Mouse (Mus musculus) left cerebral cortex, adult 2 months (tissue): Measurements from ENCODE around the gene Lpin2. TPM values are rescaled to one million over a fixed set of nuclear protein-coding genes. Genes with fewer than 3 reads are reported as not detected.

Source experiments
- DNase-seq, 2 experiments: peaks; one replicate each; pipeline ENCODE4 v3.0.0; 2021 to 2022; ENCODE audit warnings: low spot score in 2 of 2, mixed read lengths in 1 of 2; ENCODE audit errors: extremely low spot score in 1 of 2
- H3K27ac ChIP-seq: fragments of 200-600 bp; 2 replicates; pipeline ENCODE4 v1.8.1; 2022
- H3K4me3 ChIP-seq: fragments of 200-600 bp; 2 replicates; pipeline ENCODE4 v1.8.1; 2022
- CTCF ChIP-seq: fragments of 200-600 bp; IDR thresholded peaks from 2 replicates; pipeline ENCODE4 v1.8.1; 2022; ENCODE audit warnings: antibody characterized with exemption, mild to moderate bottlenecking, moderate library complexity
- intact Hi-C: fragments of 180-260 bp; cut with DNase I; formaldehyde crosslinking; loops from one replicate; pipeline ENCODE4 v1.15.1; 2025
- total RNA-seq, 2 experiments: library from RNA; stranded (reverse); gene quantifications; 2 replicates each; pipeline ENCODE4 v1.2.3; 2021

Lpin2 gene
- total RNA-seq, 2 experiments from 2014 or later: 85.2 to 86.5 TPM

DNA sequence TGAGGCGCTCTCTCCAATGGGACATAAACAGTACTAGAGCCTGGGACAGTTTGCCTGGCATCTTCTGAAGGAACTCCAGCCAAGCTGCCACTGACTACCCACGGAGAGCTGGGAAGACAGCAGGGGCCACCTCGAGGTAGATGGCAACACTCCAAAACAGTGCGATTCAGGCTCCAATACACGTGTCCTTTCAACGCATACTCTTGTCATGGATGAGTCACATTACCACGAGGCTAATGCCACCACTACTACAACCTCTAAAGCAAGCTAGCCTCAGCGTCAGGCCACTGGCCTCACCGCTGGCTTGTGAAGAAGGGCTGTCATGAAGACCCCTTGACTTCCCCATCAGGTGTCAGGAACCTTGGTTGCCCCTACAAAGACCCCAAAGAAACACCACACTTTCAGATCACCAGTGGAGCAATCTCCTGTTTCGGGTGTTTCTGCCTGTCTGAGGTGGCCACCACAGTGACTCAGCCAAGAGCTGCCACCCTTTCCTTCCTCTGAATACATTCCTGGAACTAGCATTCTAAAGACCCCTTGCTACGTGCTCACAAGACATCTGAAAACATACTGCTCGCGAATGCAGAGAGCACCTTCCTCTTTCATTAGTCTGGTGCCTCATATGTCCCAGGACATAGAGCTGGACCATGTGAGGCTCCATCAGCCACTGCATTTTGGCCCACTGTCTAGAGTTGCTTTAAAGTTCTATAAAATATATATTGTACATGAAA lies 74.6 kb downstream of the Lpin2 start:
- Histone ChIP-seq H3K4me3 (no peak overlapping the region), H3K27ac (no peak overlapping the region)
- intact Hi-C loops: loop anchor here (5.0 kb wide), 1 partner anchor 50 kb away; no protein-coding TSS in a partner anchor
- DNase-seq: no peak
- no peak for TF ChIP-seq CTCF

DNA sequence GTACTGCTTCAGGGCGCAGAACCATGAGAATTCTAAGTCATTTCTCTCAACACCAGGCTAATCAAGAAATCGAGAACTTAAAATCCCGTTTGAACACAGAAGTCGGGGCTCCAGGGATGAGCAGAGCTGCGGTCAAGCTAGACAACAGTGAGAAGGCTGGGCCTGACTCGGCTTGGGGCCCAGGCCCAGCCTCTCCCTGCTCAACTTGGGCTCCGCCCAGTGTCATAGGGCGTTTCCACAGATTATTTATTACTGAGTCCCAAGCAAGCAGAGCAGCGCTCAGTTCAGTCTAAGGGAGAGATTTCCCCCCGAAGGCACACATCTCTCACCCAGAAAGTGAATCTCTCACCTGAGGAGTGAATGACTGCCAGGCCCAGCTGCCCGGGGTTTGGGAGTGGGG lies 77.4 kb downstream of the Lpin2 start:
- intact Hi-C loops: loop anchor here (5.0 kb wide), 1 partner anchor 48 kb away; no protein-coding TSS in a partner anchor
- no peak overlapping the region for H3K27ac ChIP-seq
- no peak overlapping the region for H3K4me3 ChIP-seq
- TF ChIP-seq CTCF: no peak
- no peak for DNase-seq

DNA sequence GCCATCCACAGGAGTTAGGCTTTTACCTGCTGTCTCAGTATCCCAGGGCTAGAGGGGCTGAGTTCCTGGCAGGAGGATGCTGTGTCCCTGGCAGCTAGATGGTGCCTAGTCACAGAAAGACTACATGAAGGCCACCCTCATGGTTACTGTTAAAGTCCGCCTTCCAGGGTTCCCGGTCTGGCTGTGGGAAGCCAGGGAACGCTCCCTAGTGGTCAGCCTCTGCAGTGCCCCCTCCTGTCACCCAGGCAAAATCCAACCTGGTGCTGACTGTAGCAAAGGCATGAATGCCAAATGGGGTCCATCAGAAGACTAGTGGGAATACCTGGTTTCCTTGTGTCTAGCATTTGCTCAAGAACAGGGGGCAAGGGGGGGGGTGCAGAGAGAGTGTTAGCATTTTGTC lies 78.3 kb downstream of the Lpin2 start:
- intact Hi-C loops: no loop called here
- no peak; the same call in 1 of the 2 replicates for TF ChIP-seq CTCF

DNA sequence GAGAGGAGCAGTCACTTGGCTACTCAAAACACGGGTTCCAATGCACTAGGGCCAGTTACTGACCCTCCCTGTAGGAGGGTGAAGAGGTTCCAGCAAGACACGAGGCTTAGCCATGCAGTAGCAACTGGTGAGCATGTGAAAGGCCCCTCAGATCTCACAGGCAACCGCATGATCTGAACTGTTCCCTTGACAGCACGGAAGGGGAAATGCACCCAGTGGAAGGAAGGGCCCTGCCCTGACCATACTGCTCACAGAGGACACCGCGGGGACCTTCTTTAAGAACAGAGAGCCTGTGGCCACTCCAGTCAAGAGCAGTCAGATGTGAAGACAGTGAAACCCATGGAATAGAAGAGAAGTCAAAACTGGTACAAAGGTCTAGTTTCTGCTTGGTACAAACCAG lies 80.8 kb downstream of the Lpin2 start:
- Histone ChIP-seq H3K4me3 (no peak overlapping the region), H3K27ac (no peak overlapping the region)
- intact Hi-C loops: no loop called here
- TF ChIP-seq CTCF: no peak
- DNase-seq: no peak

More for the DNA sequence above, 78.3 kb downstream of the Lpin2 start:
- H3K4me3 ChIP-seq: no peak overlapping the region
- no peak overlapping the region for H3K27ac ChIP-seq
- DNase-seq: no peak

DNA sequence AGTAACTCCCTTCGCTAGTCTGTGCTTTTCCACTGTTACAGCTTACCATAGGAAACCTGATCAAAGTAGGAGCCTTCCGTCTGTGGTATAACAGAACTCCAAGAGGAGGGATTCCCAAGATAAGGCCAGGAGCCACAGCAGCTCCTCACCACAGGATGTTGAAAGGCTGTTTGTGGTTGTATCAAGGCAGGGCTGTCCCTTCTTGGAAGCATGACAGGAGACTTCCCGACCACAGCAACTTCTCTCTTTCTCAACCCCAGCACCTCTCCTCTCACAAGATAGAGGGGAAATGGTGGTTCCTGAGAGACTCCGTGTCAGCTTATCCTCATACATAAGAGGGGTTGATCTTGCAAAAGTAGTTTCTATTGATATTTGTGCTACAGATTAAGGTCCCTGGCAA lies 82.4 kb downstream of the Lpin2 start:
- intact Hi-C loops: no loop called here
- no peak for DNase-seq
- no peak for TF ChIP-seq CTCF
- H3K4me3 ChIP-seq: no peak overlapping the region
- H3K27ac ChIP-seq: no peak overlapping the region

DNA sequence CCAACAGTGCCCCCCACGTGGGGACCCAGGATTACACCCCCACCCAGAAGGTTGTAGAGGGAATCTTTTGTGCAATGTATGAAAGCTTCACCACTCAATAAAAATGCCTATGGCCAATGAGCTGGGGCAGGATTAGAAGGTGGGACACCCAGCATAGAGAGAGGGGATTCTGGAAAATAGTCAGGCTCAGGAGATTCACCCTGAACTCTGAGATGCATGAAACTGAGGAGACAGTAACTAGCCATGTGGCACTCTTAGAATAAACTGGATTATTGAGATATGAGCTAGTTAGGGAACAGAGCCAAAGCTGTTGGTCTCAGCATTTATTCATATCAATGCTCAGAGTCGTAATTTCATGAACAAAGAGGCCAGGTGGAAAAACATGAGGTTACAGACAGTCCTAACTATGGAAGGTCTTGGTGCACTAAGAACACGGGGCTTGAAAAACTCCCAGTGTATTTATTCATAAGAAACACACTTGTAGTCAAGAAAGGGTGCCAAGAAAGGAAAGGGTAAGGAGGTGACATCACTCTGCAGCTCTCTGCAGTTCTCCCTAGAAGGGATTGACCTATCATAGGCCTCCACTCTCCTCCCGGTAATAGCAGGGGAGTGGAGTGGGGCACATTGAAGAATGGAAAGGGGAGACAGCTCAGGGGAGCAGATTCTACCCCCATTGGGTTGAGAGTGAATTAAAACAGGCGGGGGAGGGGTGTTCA lies 83.1 kb downstream of the Lpin2 start:
- intact Hi-C loops: no loop called here
- TF ChIP-seq CTCF: no peak
- no peak overlapping the region for H3K4me3 ChIP-seq
- DNase-seq: no peak
- H3K27ac ChIP-seq: no peak overlapping the region

DNA sequence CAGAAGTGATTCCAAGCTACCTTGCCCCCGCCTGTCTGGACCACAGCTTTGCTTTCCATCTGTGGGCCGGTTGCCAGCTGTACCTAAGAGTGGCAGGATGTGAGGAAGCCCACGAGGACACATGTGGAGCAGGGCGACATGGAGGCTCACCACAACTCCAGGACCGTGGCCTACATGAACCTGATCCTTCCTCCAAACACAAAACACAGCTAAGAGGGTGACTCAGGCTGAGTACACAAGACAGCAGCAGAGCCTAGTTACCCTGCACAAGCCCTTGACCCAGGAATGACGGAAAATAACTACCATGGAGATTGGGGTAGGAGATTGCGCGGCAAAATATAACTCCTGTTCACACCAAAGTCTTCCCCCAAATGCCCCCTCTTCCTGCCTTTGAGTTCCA lies 85.0 kb downstream of the Lpin2 start:
- intact Hi-C loops: no loop called here
- no peak for DNase-seq
- TF ChIP-seq CTCF: no peak

DNA sequence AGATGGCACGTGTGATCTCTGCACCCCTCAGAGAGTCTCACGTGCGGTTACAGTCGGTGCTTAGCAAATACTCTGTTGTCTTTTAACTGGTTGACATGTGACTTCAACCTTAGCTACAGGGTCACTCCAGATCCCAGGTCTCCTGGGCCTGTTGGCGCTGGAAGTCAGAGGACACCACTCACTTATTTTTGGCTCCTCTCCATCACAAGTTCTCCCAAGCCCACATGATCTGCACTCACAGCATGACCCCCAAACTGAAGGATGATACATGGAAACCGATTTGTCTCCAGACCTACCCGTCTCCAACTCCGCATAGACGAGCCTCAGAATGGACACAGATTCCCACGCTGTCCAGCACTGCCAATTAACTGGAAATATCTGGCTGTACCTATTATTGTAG lies 85.8 kb downstream of the Lpin2 start:
- no peak for TF ChIP-seq CTCF
- Histone ChIP-seq H3K27ac (no peak overlapping the region), H3K4me3 (no peak overlapping the region)
- no peak for DNase-seq
- intact Hi-C loops: no loop called here

More for the DNA sequence above, 85.0 kb downstream of the Lpin2 start:
- H3K4me3 ChIP-seq: no peak overlapping the region
- H3K27ac ChIP-seq: no peak overlapping the region

DNA sequence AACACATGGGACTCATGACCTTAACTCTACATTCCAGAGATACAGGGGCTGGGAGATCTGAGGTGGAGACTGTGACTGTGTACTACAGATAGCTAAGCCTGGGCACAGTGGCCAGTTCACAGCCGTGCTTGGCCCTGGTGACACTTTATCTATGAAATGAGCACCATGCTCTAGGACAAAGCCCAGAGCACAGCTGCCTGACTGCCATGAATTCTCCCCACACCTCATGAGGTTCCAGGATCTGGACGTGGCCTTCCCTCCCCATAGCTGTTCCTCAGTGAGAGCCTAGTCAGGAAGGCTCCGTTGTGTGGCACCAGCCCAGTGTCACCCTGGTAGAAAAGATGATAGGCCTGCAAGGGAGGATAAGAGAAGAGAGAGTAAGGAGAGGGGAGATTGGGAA lies 86.2 kb downstream of the Lpin2 start:
- Histone ChIP-seq H3K27ac (no peak overlapping the region), H3K4me3 (no peak overlapping the region)
- intact Hi-C loops: no loop called here
- TF ChIP-seq CTCF: no peak
- no peak for DNase-seq

DNA sequence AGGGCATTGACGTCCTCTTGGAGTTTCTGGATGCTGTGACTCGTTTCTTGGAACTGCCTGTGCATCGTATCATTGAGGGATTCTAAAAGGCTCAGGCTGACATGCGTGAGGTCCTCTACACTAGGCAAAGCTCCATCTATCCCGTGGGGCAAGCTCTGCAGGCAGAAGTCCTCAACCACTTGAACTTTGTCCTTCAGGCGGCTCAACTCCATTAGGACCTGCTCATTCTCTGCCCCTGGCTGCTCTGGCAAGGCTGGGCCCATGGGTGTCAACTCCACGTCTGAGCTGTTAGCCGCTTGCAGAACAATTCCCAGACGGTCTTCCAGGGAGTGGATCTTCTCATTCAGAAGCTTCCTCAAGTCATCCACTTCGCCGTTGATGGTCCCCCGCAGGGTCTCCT lies 91.5 kb downstream of the Lpin2 start:
- DNase-seq: no peak
- intact Hi-C loops: no loop called here
- no peak overlapping the region for H3K4me3 ChIP-seq
- H3K27ac ChIP-seq: no peak overlapping the region
- TF ChIP-seq CTCF: no peak

DNA sequence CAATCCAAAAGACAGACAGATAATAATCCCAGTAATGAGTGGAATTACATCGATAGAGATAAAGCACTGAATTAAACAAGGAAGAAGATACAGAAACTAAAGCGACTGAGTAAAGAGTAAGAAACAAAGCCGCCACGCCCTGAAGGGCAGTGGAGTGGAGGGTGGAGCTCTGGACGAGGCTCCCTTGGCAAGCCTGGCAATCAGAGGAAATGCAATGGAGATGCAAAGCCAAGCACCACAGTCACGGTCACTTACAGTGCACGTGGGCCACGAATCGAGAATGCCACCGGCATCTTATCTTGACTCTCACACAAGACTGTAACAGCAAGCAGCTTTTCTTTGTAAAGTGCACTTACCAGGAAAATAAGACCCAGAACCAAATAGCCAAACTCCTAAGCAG lies 94.4 kb downstream of the Lpin2 start:
- DNase-seq: no peak
- intact Hi-C loops: no loop called here
- no peak for TF ChIP-seq CTCF

DNA sequence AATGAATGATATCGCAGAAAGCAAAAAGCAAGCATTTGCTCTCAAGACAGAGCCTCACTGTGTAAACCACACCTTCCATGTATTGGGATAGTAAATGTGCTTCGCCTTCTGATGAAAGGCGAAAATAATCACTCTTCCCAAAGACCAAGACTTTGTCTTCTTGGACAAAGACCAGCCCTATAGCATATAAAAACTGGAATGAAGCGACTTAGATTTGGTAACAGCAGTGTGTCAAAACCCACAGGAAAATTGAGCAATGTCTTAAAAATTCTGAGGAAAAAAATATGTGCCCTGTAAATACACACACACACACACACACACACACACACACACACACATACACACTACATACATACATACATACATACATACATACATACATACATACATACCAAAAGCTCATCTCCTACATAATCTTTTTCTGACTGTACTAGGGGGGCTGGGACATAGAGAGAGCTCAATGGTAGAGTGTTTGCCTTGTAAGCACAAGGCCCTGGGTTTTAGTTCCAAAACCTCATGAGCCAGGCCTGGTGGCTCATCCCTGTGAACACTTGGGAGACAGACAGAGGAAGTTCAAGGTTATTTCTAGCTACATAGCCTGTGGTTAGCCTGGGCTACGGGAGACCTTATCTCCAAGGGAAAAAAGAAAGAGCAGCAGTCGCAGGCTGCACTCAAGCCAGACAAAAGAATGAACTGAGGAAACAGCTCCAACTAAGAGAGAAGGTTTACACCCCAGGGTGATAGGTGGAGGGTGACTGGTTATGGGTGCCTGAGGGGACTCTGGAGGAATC lies 95.5 kb downstream of the Lpin2 start:
- Histone ChIP-seq H3K27ac (no peak overlapping the region), H3K4me3 (no peak overlapping the region)
- no peak for TF ChIP-seq CTCF
- DNase-seq: no peak
- intact Hi-C loops: no loop called here

More for the DNA sequence above, 94.4 kb downstream of the Lpin2 start:
- Histone ChIP-seq H3K4me3 (no peak overlapping the region), H3K27ac (no peak overlapping the region)
